Mouse (Mus musculus) heart, embryonic 11.5 days (tissue): ENCODE measurements around the gene Snrpd3. TPM values are rescaled to one million over a fixed set of nuclear protein-coding genes. Genes with fewer than 3 reads are reported as not detected.

Experiments
- ATAC-seq: fragments of 200-750 bp; cut with Nextera tagmentation; replicated peaks from 2 replicates; pipeline ENCODE4 v1.8.0; 2017; ENCODE audit warnings: moderate library complexity; ENCODE audit not compliant: insufficient number of reproducible peaks, low FRiP score, low TSS enrichment
- H3K27ac ChIP-seq: fragments of 300-500 bp; sonication (generic); 2 replicates; pipeline ENCODE4 v1.5.1; 2014; ENCODE audit warnings: mild to moderate bottlenecking, low read depth, low read length
- H3K27me3 ChIP-seq: fragments of 300-500 bp; sonication (generic); 2 replicates; pipeline ENCODE4 v1.6.1; 2014; ENCODE audit warnings: mild to moderate bottlenecking, low read length, mixed read lengths; ENCODE audit not compliant: control insufficient read depth, insufficient read depth
- H3K36me3 ChIP-seq: fragments of 300-500 bp; sonication (generic); 2 replicates; pipeline ENCODE4 v1.6.1; 2014; ENCODE audit warnings: mild to moderate bottlenecking, low read length, moderate library complexity, mixed read lengths; ENCODE audit not compliant: control insufficient read depth, insufficient read depth
- H3K4me1 ChIP-seq: fragments of 300-500 bp; sonication (generic); 2 replicates; pipeline ENCODE4 v1.6.1; 2014; ENCODE audit warnings: low read length; ENCODE audit not compliant: control insufficient read depth, insufficient read depth
- H3K4me2 ChIP-seq: fragments of 300-500 bp; sonication (generic); 2 replicates; pipeline ENCODE4 v1.6.1; 2014; ENCODE audit warnings: mild to moderate bottlenecking, moderate library complexity
- H3K4me3 ChIP-seq: fragments of 300-500 bp; sonication (generic); 2 replicates; pipeline ENCODE4 v1.5.1; 2014; ENCODE audit warnings: low read depth, low read length
- H3K9ac ChIP-seq: fragments of 300-500 bp; sonication (generic); 2 replicates; pipeline ENCODE4 v1.6.1; 2014; ENCODE audit warnings: mild to moderate bottlenecking, low read depth, low read length, moderate library complexity
- H3K9me3 ChIP-seq: fragments of 300-500 bp; sonication (generic); replicated peaks from 2 replicates; pipeline ENCODE4 v1.6.1; 2016; ENCODE audit warnings: low read length; ENCODE audit not compliant: control insufficient read depth
- WGBS: fragments of 180-500 bp; shearing (Covaris S2); extraction: QIAGEN DNeasy Blood & Tissue Kit; methylation state at CpG from one replicate; pipeline ENCODE4 v1.1.7; 2014; ENCODE audit not compliant: insufficient replicate concordance; 5-methylcytosine and 5-hydroxymethylcytosine counted together
- polyA plus RNA-seq: library from polyadenylated mRNA; unstranded; fragments of >200 nt; fragmentation: Nextera tagmentation; extraction: Ambion mirVana; gene quantifications from 2 replicates; pipeline ENCODE4 v1.2.1, GENCODE M21; 2014

Gene Snrpd3
- polyA plus RNA-seq, 1 experiment from 2014 or later, result 121 TPM

GRCm38 (mm10) chr10:75482919-75483483 is 34.4 kb upstream of the Snrpd3 start:
- Histone ChIP-seq H3K9me3 (no peaks in the 10 kb centered on the region), H3K4me2 (no peak overlapping the region), H3K9ac (no peak overlapping the region), H3K4me3 (no peak overlapping the region), H3K4me1 (no peaks in the 10 kb centered on the region), H3K27ac (no peak overlapping the region), H3K36me3 (no peaks in the 10 kb centered on the region), H3K27me3 (no peaks in the 10 kb centered on the region)
- ATAC-seq, result no peak
- 84% methylated on average over 11 of the region's 11 CpGs for WGBS

DNA sequence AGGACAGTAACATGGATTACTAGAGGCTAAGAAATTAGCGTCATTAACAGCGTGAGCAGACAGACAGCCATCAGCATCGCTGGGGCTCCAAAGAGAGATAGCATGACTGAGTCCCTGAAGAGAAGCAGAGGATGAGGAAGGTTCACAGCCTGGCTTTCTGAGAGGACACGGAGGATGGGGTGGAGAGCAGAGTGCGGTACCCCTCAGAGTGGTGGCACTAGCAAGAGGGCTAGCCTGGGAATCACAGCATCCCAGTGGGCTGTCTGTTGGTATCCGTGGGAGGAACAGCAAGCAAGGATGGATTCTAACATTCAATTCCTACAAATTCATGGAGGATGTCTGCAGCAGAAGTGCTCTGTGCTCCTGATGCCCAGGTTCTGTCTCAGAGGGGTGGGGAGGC is 33.3 kb upstream of the Snrpd3 start:
- no peaks in the 10 kb centered on the region for H3K27me3 ChIP-seq

GRCm38 (mm10) chr10:75484767-75485166 is 32.6 kb upstream of the Snrpd3 start:
- Histone ChIP-seq H3K27me3 (no peaks in the 10 kb centered on the region), H3K9me3 (no peaks in the 10 kb centered on the region), H3K4me3 (no peak overlapping the region), H3K36me3 (no peaks in the 10 kb centered on the region), H3K27ac (no peak overlapping the region), H3K4me2 (no peak overlapping the region), H3K4me1 (no peaks in the 10 kb centered on the region), H3K9ac (no peak overlapping the region)
- WGBS, result 63% methylated on average over 6 of the region's 6 CpGs
- no peak for ATAC-seq

More for the DNA sequence above, 33.3 kb upstream of the Snrpd3 start:
- H3K27ac ChIP-seq, result no peak overlapping the region
- H3K9me3 ChIP-seq, result no peaks in the 10 kb centered on the region
- H3K9ac ChIP-seq, result no peak overlapping the region
- H3K4me3 ChIP-seq, result no peak overlapping the region
- ATAC-seq, result no peak
- no peak overlapping the region for H3K4me2 ChIP-seq
- H3K36me3 ChIP-seq, result no peaks in the 10 kb centered on the region
- WGBS, result 72% methylated on average over 6 of the region's 6 CpGs
- H3K4me1 ChIP-seq, result no peaks in the 10 kb centered on the region

DNA sequence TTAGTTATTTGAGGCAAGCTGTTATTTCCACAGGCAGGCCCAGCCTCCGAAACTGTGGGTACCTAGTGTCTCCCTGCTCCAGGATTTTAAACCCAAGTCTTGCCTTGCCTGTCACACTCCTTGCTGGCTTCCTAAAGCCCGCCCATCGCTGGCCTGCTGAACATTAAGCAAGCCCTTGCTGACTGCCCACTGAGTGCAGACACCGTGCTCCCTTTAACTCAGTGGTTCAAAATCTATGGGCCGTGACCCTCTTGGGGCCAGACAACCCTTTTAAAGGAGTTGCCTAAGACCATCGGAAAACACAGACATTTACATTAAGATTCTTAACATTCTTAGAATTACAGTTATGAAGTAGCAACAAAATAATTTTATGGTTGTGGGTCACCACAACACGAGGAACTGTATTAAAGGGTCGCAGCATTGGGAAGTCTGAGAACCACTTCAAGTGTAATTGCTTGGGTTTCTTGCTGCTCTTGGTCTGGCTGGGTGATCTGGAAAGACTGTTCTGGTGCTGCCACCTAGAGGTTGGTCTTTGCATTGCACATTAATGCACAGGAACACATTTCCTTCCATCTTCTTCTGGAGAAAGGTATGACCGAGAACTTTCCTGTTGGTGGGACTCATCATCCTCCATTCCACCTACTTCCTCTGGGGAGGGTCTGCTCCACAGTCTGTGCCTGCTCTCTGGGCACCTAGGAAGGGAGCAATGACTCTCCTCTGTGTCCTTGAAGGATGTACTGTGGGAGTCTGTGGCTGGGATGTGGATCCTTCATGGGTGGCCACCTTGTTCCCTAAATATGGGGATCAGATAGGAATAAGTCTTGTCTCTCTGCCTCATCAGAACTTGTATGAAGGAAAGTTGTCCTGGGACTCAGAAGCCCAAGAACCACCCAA is 31.0 kb upstream of the Snrpd3 start:
- ATAC-seq, result no peak
- H3K27ac ChIP-seq, result no peak overlapping the region
- H3K9ac ChIP-seq, result no peak overlapping the region
- no peaks in the 10 kb centered on the region for H3K4me1 ChIP-seq
- H3K4me3 ChIP-seq, result no peak overlapping the region
- H3K36me3 ChIP-seq, result no peaks in the 10 kb centered on the region
- H3K9me3 ChIP-seq, result no peaks in the 10 kb centered on the region
- H3K27me3 ChIP-seq, result no peaks in the 10 kb centered on the region
- 56% methylated on average over 9 of the region's 9 CpGs for WGBS
- H3K4me2 ChIP-seq, result no peak overlapping the region

- H3K9ac ChIP-seq, result no peak overlapping the region
- H3K27me3 ChIP-seq, result no peaks in the 10 kb centered on the region
- no peaks in the 10 kb centered on the region for H3K4me1 ChIP-seq
- no peak overlapping the region for H3K27ac ChIP-seq
- ATAC-seq, result no peak
- H3K4me2 ChIP-seq, result no peak overlapping the region
- H3K36me3 ChIP-seq, result no peaks in the 10 kb centered on the region
- H3K4me3 ChIP-seq, result no peak overlapping the region
- no peaks in the 10 kb centered on the region for H3K9me3 ChIP-seq
- WGBS, result 53% methylated on average over 3 of the region's 3 CpGs
These were observed 30.2 kb upstream of the Snrpd3 start for GRCm38 (mm10) chr10:75487131-75487530.

GRCm38 (mm10) chr10:75489522-75489921 is 27.8 kb upstream of the Snrpd3 start:
- H3K9me3 ChIP-seq, result no peaks in the 10 kb centered on the region
- no peaks in the 10 kb centered on the region for H3K27me3 ChIP-seq
- no peaks in the 10 kb centered on the region for H3K4me1 ChIP-seq
- H3K27ac ChIP-seq, result no peak overlapping the region
- no peaks in the 10 kb centered on the region for H3K36me3 ChIP-seq
- H3K9ac ChIP-seq, result no peak overlapping the region
- 76% methylated on average over 2 of the region's 2 CpGs for WGBS
- H3K4me3 ChIP-seq, result no peak overlapping the region
- no peak overlapping the region for H3K4me2 ChIP-seq
- no peak for ATAC-seq

DNA sequence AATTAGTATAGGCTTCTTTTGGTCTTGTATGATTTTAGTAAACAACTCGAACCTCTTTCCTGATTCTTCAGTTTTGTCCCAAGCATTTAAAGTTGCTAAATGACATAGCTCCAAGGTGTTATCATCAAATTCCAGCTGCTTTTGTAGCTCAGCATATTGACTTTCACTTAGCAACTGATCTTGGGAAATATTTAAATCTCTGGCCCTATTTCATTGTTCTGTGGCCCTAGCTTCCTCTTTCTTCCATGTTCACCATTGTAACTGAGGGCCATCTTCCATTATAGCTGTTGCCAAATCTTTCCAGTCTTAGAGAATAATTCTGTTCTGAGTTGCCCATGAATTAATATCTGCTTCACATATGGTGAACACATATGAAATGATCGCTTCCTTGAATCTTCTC is 26.6 kb upstream of the Snrpd3 start:
- no peaks in the 10 kb centered on the region for H3K27me3 ChIP-seq
- H3K27ac ChIP-seq, result no peak overlapping the region
- no peak overlapping the region for H3K4me3 ChIP-seq
- WGBS, result 74% methylated on average over 2 of the region's 2 CpGs
- no peak for ATAC-seq
- no peak overlapping the region for H3K9ac ChIP-seq
- H3K4me2 ChIP-seq, result no peak overlapping the region
- no peaks in the 10 kb centered on the region for H3K9me3 ChIP-seq
- H3K36me3 ChIP-seq, result no peaks in the 10 kb centered on the region
- peaks cover 4% of the 10 kb centered on the region; the same call in 1 of the 2 replicates for H3K4me1 ChIP-seq

GRCm38 (mm10) chr10:75491234-75491935 is 26.0 kb upstream of the Snrpd3 start:
- H3K27ac ChIP-seq, result no peak overlapping the region
- H3K9me3 ChIP-seq, result no peaks in the 10 kb centered on the region
- H3K4me2 ChIP-seq, result no peak overlapping the region
- no peak overlapping the region for H3K4me3 ChIP-seq
- peaks cover 4% of the 10 kb centered on the region; the same call in 1 of the 2 replicates for H3K4me1 ChIP-seq
- no peaks in the 10 kb centered on the region for H3K36me3 ChIP-seq
- 85% methylated on average over 3 of the region's 3 CpGs for WGBS
- H3K27me3 ChIP-seq, result no peaks in the 10 kb centered on the region
- ATAC-seq, result no peak
- no peak overlapping the region for H3K9ac ChIP-seq
